Mouse (Mus musculus) C2C12 (cell line): ENCODE results near the gene Abca7.

Source experiments
- CTCF ChIP-seq: IDR thresholded peaks from one replicate; pipeline ENCODE4 v1.5.1; 2011; ENCODE audit not compliant: control insufficient read depth, insufficient read depth, insufficient read length
- MAX ChIP-seq: IDR thresholded peaks from one replicate; pipeline ENCODE4 v1.6.1; 2011; ENCODE audit warnings: mild to moderate bottlenecking, control low read depth
- MYOD1 ChIP-seq: IDR thresholded peaks from one replicate; pipeline ENCODE4 v1.6.1; 2011; ENCODE audit warnings: low read depth; ENCODE audit not compliant: control insufficient read depth, insufficient read length

DNA sequence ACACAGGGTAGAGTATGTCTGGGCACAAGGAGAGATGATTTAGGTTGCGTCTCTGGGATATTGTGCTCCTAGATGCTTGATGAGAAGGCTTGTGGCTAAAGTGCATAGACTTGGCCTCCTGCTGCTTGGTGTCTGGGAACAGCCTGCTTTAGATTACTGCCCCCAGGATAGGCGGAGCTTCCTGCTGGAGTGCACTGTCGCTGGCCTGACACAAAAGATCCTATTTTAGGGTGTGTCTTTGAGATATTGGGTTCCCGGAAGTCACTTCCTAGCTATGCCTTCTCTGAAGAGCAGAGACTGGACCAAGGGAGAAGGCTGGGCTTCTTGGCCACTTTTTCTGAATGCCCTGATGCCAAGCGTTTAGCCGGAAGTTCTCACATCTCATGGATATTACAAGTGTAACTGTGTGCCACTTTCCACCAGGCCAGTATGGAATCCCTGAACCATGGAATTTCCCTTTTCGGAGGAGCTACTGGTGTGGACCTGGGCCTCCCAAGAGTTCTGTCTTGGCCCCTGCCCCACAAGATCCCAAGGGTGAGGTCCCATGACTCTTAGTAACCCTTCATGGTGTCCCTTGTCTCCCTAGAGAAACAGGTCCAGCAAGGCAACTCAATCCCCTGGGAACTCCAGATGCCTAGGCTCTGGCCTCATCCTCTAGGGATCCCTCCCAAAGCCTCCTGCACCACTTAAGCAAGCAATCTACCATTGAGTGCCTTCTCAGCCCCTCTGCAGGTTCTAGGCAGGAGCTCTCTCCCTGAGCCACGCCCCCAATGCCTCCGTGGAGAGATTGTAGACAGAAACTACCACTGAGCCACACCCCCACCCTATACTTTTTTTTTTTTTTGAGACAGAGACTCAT lies 7.3 kb downstream of the Abca7 start:
- TF ChIP-seq CTCF = no peak
- TF ChIP-seq MYOD1 = no peak
- TF ChIP-seq MAX = no peak
